ENCODE assay signal across 36 mouse cellular contexts in genomic region chr4:139840442-139840841, GRCm38 (mm10). TPM values are rescaled to one million over a fixed set of nuclear protein-coding genes. Genes with fewer than 3 reads are reported as not detected.
DNase-seq lines count a peak whose midpoint lies in the region; ATAC-seq and TF ChIP-seq lines count a peak whose summit lies in the region.
"Had no signal": no experiment of that assay in that cellular context is flagged by ENCODE, and none has a peak within 500 bp of the region (broad histone marks: within the 10 kb centered on the region; RNA-seq: fewer than 3 reads in every experiment).

No protein-coding gene starts in this region.

- DNase-seq in kidney, postnatal 0 days (ENCODE audit: low spot score), result no peak
- DNase-seq in kidney, postnatal 36 days, result no peak
- peak; percentile 5 for DNase-seq in neural tube, embryonic 11.5 days (ENCODE audit: low spot score)
- DNase-seq in neural tube, embryonic 10.5 days (ENCODE audit: extremely low spot score, low spot score), result no peak
- DNase-seq in ES-E14 (ENCODE audit: low read depth, low spot score), result no peak
- peak; percentile 47 for DNase-seq in testis, postnatal 14 days (ENCODE audit: low spot score)
- DNase-seq: adrenal gland, adult 8-10 months; cerebellum, adult 8-10 months; cerebellum, postnatal 36 days; embryo, embryonic 11 days; gastrocnemius, postnatal 14 days; heart, adult 11 months; heart, postnatal 10 days; kidney, adult 2 months; kidney, postnatal 10 days; layer of hippocampus, postnatal 36 days; liver, embryonic 13.5 days; lung, embryonic 14.5 days; midbrain, embryonic 14.5 days; right cerebral cortex, adult 18-20 months; right cerebral cortex, postnatal 4 days; thymus, postnatal 4 days had no signal

- peaks cover 48% of the 10 kb centered on the region for H3K27me3 ChIP-seq in kidney, postnatal 0 days (ENCODE audit: insufficient read depth, low read length)
- H3K27me3 ChIP-seq in neural tube, embryonic 11.5 days (ENCODE audit: control insufficient read depth, insufficient read depth, low read length), result peaks cover 23% of the 10 kb centered on the region
- H3K27me3 ChIP-seq in heart, embryonic 12.5 days (replicated peaks), result peaks cover 100% of the 10 kb centered on the region

- no peaks in the 10 kb centered on the region for H3K9me3 ChIP-seq in kidney, postnatal 0 days (replicated peaks; ENCODE audit: low read length)
- no peaks in the 10 kb centered on the region for H3K9me3 ChIP-seq in neural tube, embryonic 11.5 days (ENCODE audit: control insufficient read depth, low read length)
- H3K9me3 ChIP-seq in ES-E14 (ENCODE audit: control insufficient read depth, insufficient read depth, low read depth, low read length), result no peaks in the 10 kb centered on the region
- H3K9me3 ChIP-seq in heart, embryonic 12.5 days (replicated peaks), result no peaks in the 10 kb centered on the region; the same call in 1 of the 2 replicates
- H3K9me3 ChIP-seq: embryonic facial prominence, embryonic 13.5 days; hindbrain, embryonic 12.5 days; limb, embryonic 13.5 days; liver, embryonic 13.5 days; neural tube, embryonic 15.5 days had no signal

- no peak for ATAC-seq in kidney, postnatal 0 days (replicated peaks; ENCODE audit: low FRiP score, low read depth)
- ATAC-seq in neural tube, embryonic 11.5 days (ENCODE audit: insufficient read depth, low FRiP score, low TSS enrichment), result no peak
- no peak for ATAC-seq in heart, embryonic 12.5 days (ENCODE audit: insufficient number of reproducible peaks, low FRiP score)
- ATAC-seq: activated CD4-positive, CD25-positive, alpha-beta regulatory T cell, adult 4 months; forebrain, embryonic 13.5 days; Patski had no signal

- no peaks in the 10 kb centered on the region for H3K36me3 ChIP-seq in kidney, postnatal 0 days (ENCODE audit: insufficient read depth, low read length)
- H3K36me3 ChIP-seq in neural tube, embryonic 11.5 days (ENCODE audit: control insufficient read depth, insufficient read depth, low read length), result no peaks in the 10 kb centered on the region
- H3K36me3 ChIP-seq in ES-E14 (ENCODE audit: control insufficient read depth, insufficient read depth, low read length, poor library complexity, severe bottlenecking), result no peaks in the 10 kb centered on the region
- no peaks in the 10 kb centered on the region for H3K36me3 ChIP-seq in heart, embryonic 12.5 days
- H3K36me3 ChIP-seq: embryonic facial prominence, embryonic 13.5 days; hindbrain, embryonic 12.5 days; limb, embryonic 13.5 days; liver, embryonic 13.5 days; neural tube, embryonic 15.5 days had no signal

- no peak overlapping the region for H3K9ac ChIP-seq in kidney, postnatal 0 days (ENCODE audit: low read depth, low read length)
- H3K9ac ChIP-seq in neural tube, embryonic 11.5 days (ENCODE audit: low read length), result no peak overlapping the region
- H3K9ac ChIP-seq in ES-E14 (ENCODE audit: insufficient read depth, low read depth, low read length, poor library complexity, severe bottlenecking), result no peak overlapping the region
- H3K9ac ChIP-seq in heart, embryonic 12.5 days, result no peak overlapping the region
- H3K9ac ChIP-seq: embryonic facial prominence, embryonic 13.5 days; forebrain, embryonic 13.5 days; hindbrain, embryonic 12.5 days; limb, embryonic 13.5 days; liver, embryonic 13.5 days; lung, embryonic 14.5 days; neural tube, embryonic 15.5 days had no signal

- no peak overlapping the region for H3K27ac ChIP-seq in kidney, postnatal 0 days
- H3K27ac ChIP-seq in neural tube, embryonic 11.5 days (ENCODE audit: low read depth, low read length), result no peak overlapping the region
- no peak overlapping the region for H3K27ac ChIP-seq in ES-E14 (ENCODE audit: insufficient read depth, low read depth, low read length, poor library complexity, severe bottlenecking)
- no peak overlapping the region for H3K27ac ChIP-seq in heart, embryonic 12.5 days (ENCODE audit: poor library complexity, severe bottlenecking)
- H3K27ac ChIP-seq: embryonic facial prominence, embryonic 13.5 days; forebrain, embryonic 13.5 days; hindbrain, embryonic 12.5 days; limb, embryonic 13.5 days; liver, embryonic 13.5 days; neural tube, embryonic 15.5 days had no signal

- no peak overlapping the region for H3K4me2 ChIP-seq in kidney, postnatal 0 days (ENCODE audit: low read length)
- no peak overlapping the region for H3K4me2 ChIP-seq in neural tube, embryonic 11.5 days (ENCODE audit: low read depth)
- no peak overlapping the region for H3K4me2 ChIP-seq in heart, embryonic 12.5 days
- H3K4me2 ChIP-seq: embryonic facial prominence, embryonic 13.5 days; forebrain, embryonic 13.5 days; heart, embryonic 11.5 days; hindbrain, embryonic 12.5 days; limb, embryonic 13.5 days; liver, embryonic 13.5 days; lung, embryonic 14.5 days; neural tube, embryonic 15.5 days had no signal

- H3K4me1 ChIP-seq in kidney, postnatal 0 days (replicated peaks; ENCODE audit: insufficient read depth, low read length), result no peaks in the 10 kb centered on the region
- H3K4me1 ChIP-seq in neural tube, embryonic 11.5 days (ENCODE audit: control insufficient read depth, insufficient read depth, low read length), result peaks cover 18% of the 10 kb centered on the region
- H3K4me1 ChIP-seq in ES-E14 (ENCODE audit: control insufficient read depth in 2 of 2, insufficient read depth in 2 of 2, low read length in 2 of 2, poor library complexity in 1 of 2), result peaks cover 5 to 10% of the 10 kb centered on the region in 2 experiments; a peak in 2 of 4 replicates
- H3K4me1 ChIP-seq in heart, embryonic 12.5 days (replicated peaks), result no peaks in the 10 kb centered on the region
- H3K4me1 ChIP-seq: liver, embryonic 13.5 days had no signal

- TF ChIP-seq CTCF in kidney, postnatal 0 days (IDR thresholded peaks at IDR 0.05; ENCODE audit: low read depth), result peak; percentile 29

- WGBS in kidney, postnatal 0 days, result 72% methylated on average over 4 of the region's 4 CpGs
- WGBS in neural tube, embryonic 11.5 days, result 72% methylated on average over 4 of the region's 4 CpGs
- 67% methylated on average over 4 of the region's 4 CpGs for WGBS in heart, embryonic 12.5 days

- in situ Hi-C loops in ES-E14 (cut with MboI; ENCODE audit: low sequenced_read_pairs in 2 of 2, unreplicated experiment in 2 of 2), result loop anchor here in 1 of 2 experiments (25.0 kb wide), 1 partner anchor 1378 kb away; the partner anchor contains the start of gene Camk2n1

- no peak overlapping the region for H3K4me3 ChIP-seq in kidney, postnatal 0 days (replicated peaks; ENCODE audit: low read depth, low read length)
- H3K4me3 ChIP-seq in neural tube, embryonic 11.5 days (ENCODE audit: low read depth, low read length), result no peak overlapping the region
- no peak overlapping the region for H3K4me3 ChIP-seq in ES-E14 (ENCODE audit: insufficient read depth in 1 of 2, low read depth in 1 of 2, low read length in 2 of 2, poor library complexity in 1 of 2, severe bottlenecking in 1 of 2)
- no peak overlapping the region for H3K4me3 ChIP-seq in heart, embryonic 12.5 days
- H3K4me3 ChIP-seq: embryonic facial prominence, embryonic 13.5 days; erythroblast, embryonic 14.5 days; forebrain, embryonic 13.5 days; hindbrain, embryonic 12.5 days; limb, embryonic 13.5 days; liver, embryonic 13.5 days; myocyte; neural tube, embryonic 15.5 days had no signal

TF ChIP-seq in ES-E14, 5 proteins besides CTCF, POLR2A, EP300 and RAD21:
- TF ChIP-seq ZNF384 (IDR thresholded peaks at IDR 0.05; ENCODE audit: low read depth, low read length), result 0 out of 2 replicates have a peak, but pooled peaks have one; percentile 17
- no peak for TF ChIP-seq ZC3H11A (IDR thresholded peaks at IDR 0.05; ENCODE audit: borderline replicate concordance, low read depth, low read length)
- TF ChIP-seq MAFK (IDR thresholded peaks at IDR 0.05; ENCODE audit: insufficient read depth, low read depth, low read length), result no peak

RNA-seq across cellular contexts. Expression of gene Pax7, which starts 7.1 kb away (rescaled TPM):
- not detected in 2 replicates for polyA plus RNA-seq in kidney, postnatal 0 days (2015; fragmentation: Nextera tagmentation; extraction: Ambion mirVana)
- 3.4 and 3.8 TPM in 2 replicates for polyA plus RNA-seq in neural tube, embryonic 11.5 days (2014; fragmentation: Nextera tagmentation; extraction: Ambion mirVana)
- total RNA-seq in ES-E14 (2012; rRNA removed), result 0.09 and 0.21 TPM in 2 replicates
- polyA plus RNA-seq in heart, embryonic 12.5 days (2016; fragmentation: Nextera tagmentation; extraction: Ambion mirVana), result 0.04 and 0.06 TPM in 2 replicates
- total RNA-seq: adrenal gland, adult 8-10 months; heart, postnatal 10 days; layer of hippocampus, adult 18-20 months; left cerebral cortex, postnatal 25 days; megakaryocyte, adult 5-6 weeks had no signal
- polyA plus RNA-seq: activated CD4-positive, CD25-positive, alpha-beta regulatory T cell, adult 4 months; erythroblast, embryonic 14.5 days; liver, embryonic 13.5 days; lung, embryonic 14.5 days; Patski had no signal

Comparison
In these comparisons a context has a peak if more than half of its experiments do, and no peak if none do; other contexts are left out.
1. DNase-seq: peak in neural tube, embryonic 11.5 days (single experiment) and testis, postnatal 14 days (single experiment); none in kidney, postnatal 0 days (single experiment), kidney, postnatal 36 days (0 of 2), neural tube, embryonic 10.5 days (single experiment) and ES-E14 (single experiment).